Mouse (Mus musculus) E14TG2a.4 (cell line): ENCODE data around the gene Gphb5.

ENCODE experiments used
- H3K27me3 ChIP-seq: 2 replicates; pipeline ENCODE4 v1.6.1; 2014; ENCODE audit warnings: low read length, control low read depth; ENCODE audit not compliant: insufficient read depth
- H3K36me3 ChIP-seq: 2 replicates; pipeline ENCODE4 v1.6.1; 2014; ENCODE audit warnings: low read length, control low read depth; ENCODE audit not compliant: insufficient read depth
- H3K4me1 ChIP-seq: replicated peaks from 2 replicates; pipeline ENCODE4 v1.6.1; 2014; ENCODE audit warnings: low read depth, low read length, control low read depth
- H3K4me3 ChIP-seq: replicated peaks from 2 replicates; pipeline ENCODE4 v1.5.1; 2014; ENCODE audit warnings: mild to moderate bottlenecking, low read length
- H3K9me3 ChIP-seq: 2 replicates; pipeline ENCODE4 v1.6.1; 2014; ENCODE audit warnings: low read length, control low read depth
- CTCF ChIP-seq: conservative IDR thresholded peaks from 2 replicates; pipeline ENCODE4 v1.5.1; 2014; ENCODE audit warnings: low read length
- NANOG ChIP-seq: IDR thresholded peaks from 2 replicates; pipeline ENCODE4 v1.6.1; 2014; ENCODE audit warnings: borderline replicate concordance, low read length, mixed read lengths
- POU5F1 ChIP-seq: IDR thresholded peaks from 2 replicates; pipeline ENCODE4 v1.6.1; 2014; ENCODE audit warnings: low read length, borderline replicate concordance

Gphb5 gene

DNA sequence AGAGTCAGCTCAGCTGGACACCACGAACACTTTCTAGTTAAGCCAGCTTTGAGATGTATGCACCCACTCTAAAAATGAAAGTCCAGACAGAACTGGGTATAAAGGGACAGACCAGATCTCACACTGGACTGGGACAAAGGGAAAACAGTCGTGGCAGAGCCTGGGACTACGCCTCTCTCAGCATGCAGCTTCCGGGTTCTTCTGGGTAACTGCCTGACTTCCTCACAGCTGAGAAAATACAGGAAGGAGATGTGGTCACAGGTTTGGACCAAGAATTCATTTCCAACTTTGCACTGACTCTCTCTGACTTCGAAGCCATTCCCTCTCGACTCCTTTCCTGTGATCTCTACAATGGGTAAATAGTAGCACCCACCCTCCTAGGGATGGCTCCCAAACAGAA, 1.6 kb downstream of the Gphb5 start:
- Histone ChIP-seq H3K9me3 (no peaks in the 10 kb centered on the region), H3K4me3 (no peak overlapping the region), H3K4me1 (no peaks in the 10 kb centered on the region), H3K36me3 (no peaks in the 10 kb centered on the region), H3K27me3 (0 out of 2 replicates have a peak, but pooled peaks cover 2% of the 10 kb centered on the region)
- TF ChIP-seq POU5F1 (no peak), NANOG (no peak), CTCF (no peak)

DNA sequence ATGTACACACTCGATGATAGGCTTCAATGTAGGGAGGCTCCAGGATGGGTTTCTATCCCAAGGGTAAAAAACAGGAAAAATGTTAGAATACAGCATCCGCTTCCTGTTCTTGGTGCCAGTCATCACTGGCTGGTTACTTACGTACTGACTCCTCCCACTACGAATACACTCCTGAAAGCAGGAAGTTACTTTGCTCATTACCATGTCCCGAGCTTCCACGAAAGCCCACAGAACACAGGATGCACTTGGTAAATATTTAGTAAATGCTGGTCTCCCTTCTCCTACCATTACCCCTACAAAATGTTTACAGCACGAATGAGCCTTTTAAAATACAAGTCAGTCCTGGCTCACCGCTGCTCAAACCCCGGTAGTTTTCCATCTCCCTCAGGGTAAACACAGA, 3.6 kb downstream of the Gphb5 start:
- Histone ChIP-seq H3K27me3 (0 out of 2 replicates have a peak, but pooled peaks cover 2% of the 10 kb centered on the region), H3K9me3 (no peaks in the 10 kb centered on the region), H3K4me1 (no peaks in the 10 kb centered on the region), H3K36me3 (no peaks in the 10 kb centered on the region), H3K4me3 (no peak overlapping the region)
- no peak for TF ChIP-seq POU5F1

DNA sequence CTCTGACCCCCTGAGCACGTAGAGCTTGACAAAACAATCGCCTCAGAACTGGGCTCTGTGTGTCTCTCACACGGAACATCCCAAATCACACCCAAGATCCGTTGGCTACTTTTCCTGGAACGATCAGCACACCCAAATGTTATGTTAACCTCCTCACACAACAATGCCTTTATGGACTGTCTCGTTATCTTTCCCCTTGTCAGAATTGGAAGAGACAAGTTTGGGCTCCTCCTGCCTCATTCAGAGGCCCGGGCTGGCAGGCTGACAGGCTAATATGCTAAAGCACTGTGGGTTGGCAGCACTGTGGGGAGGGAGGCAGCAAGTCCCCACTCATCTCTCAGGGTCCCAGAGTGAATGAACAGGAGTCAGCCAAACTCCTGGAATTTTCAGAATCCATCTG, 19.5 kb downstream of the Gphb5 start:
- no peak for TF ChIP-seq NANOG
- TF ChIP-seq POU5F1, result no peak
- no peaks in the 10 kb centered on the region for H3K4me1 ChIP-seq

DNA sequence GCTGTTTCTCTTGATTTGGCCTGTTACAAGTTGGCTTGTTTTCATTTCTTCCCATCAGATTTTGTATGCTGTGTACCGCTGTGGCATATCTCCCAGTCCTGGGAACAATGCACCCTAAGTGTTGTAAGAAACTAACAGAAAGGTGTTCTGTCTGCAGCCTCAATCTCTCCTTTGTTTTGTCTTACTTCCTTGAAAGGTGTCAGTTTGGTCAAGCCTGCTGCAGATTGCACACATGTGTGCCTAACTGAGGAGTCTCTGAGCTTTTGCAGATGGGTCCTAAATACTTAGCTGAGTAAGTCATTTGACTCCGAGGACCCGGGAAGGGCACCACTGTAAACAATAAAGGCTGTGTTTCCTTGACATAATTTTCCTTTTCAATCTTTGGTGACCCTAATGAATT, 20.0 kb downstream of the Gphb5 start:
- Histone ChIP-seq H3K4me3 (no peak overlapping the region), H3K9me3 (no peaks in the 10 kb centered on the region), H3K36me3 (no peaks in the 10 kb centered on the region), H3K27me3 (no peaks in the 10 kb centered on the region), H3K4me1 (no peaks in the 10 kb centered on the region)
- TF ChIP-seq CTCF (no peak), NANOG (no peak), POU5F1 (no peak)

More for the DNA sequence above, 19.5 kb downstream of the Gphb5 start:
- Histone ChIP-seq H3K27me3 (no peaks in the 10 kb centered on the region), H3K9me3 (no peaks in the 10 kb centered on the region), H3K36me3 (no peaks in the 10 kb centered on the region), H3K4me3 (no peak overlapping the region)

DNA sequence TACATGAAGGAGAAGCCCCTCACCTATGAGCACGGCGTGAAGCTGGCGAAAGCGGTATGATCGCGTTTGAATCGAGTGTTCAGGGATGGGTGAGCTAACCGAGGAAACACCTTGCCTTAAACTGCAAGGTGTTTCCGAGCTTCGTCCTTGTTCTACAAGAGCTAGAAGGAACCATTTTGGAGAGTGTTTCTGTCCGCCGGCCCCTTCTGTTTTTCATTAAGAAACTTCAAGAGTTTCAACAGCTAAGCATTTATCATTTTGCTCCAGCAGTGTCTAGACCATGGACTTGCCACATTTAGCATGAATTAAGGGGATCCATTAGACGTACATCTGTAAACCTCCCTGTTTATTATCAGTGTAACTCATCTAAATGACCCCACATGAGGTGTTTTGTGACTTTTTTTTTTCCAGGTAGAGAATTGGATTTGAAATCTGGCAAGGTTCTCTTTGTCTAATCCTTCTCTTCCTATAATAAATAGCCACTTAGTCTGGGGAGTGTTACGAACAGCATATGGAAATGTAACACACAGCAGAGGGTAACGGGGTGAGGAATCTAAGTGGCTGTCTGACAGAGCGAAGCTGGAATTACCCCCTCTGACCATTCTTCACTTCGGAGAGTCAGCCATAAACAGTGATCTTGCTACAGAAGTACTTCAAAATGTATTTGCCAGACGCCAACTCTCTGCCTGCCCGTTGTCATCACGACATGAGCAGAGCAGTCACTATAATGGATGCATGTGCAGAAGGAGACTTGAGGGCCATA, 22.4 kb downstream of the Gphb5 start:
- Histone ChIP-seq H3K9me3 (no peaks in the 10 kb centered on the region), H3K4me1 (no peaks in the 10 kb centered on the region), H3K4me3 (no peak overlapping the region), H3K36me3 (no peaks in the 10 kb centered on the region), H3K27me3 (0 out of 2 replicates have a peak, but pooled peaks cover 2% of the 10 kb centered on the region)
- TF ChIP-seq NANOG, result no peak
- TF ChIP-seq CTCF, result no peak
- no peak for TF ChIP-seq POU5F1

DNA sequence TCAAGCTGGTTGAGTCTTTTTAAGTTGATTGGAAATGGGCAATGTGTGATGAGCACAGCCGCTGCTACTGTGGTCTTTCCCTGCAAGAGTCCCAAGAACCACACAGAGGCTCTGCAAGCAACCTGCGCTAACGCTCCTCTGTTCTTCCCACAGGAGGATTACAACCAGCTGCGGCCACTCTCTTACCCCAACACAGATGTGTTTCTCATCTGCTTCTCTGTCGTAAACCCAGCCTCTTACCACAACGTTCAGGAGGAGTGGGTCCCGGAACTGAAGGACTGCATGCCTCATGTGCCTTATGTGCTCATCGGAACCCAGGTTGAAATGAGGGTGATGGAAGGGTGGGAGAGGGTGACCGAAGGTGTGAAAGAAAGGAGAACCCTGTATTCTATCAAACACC, 25.1 kb downstream of the Gphb5 start:
- H3K9me3 ChIP-seq, result no peaks in the 10 kb centered on the region
- no peaks in the 10 kb centered on the region for H3K36me3 ChIP-seq
- no peak overlapping the region for H3K4me3 ChIP-seq
- H3K27me3 ChIP-seq, result peaks cover 23% of the 10 kb centered on the region
- TF ChIP-seq CTCF (no peak), POU5F1 (no peak), NANOG (no peak)
- peaks cover 5% of the 10 kb centered on the region; the same call in 1 of the 2 replicates for H3K4me1 ChIP-seq

DNA sequence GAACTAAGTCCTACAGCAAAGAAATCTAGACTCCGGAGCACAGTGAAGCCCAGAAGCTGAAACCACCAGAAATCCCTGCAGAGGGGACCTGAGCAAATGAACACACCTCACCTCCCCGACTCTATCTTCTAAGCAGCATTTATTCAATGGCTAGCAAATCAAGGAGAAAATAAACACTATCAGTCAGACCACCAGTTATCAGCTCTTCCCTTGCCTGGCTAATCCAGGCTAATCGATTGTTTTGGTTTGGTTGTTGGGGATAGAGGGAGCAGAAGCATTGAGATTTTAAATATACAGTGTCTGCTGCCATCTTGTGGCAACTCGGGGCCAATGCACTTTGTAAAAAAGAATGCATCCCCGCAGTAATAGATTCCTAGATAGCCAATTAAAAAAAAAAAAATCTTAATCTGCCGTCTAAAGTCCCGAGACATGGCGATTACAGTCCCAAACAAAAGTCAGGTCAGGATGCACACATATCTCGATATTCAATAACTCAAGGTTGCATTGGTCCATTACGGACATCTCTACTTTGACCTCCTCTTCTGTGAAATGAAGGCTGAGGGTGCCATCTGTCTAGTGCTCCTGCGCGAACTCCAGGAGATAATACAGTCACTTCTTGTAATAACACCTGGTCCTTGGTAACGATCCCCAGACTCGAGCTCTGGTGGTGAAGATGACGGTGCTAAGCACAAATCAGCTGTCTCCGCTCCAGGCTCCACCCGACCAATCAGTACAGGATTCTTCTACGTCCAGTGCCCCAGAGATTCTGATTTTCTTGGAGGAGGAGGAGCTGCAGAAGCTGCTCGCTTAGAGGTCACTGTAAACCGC, 27.1 kb downstream of the Gphb5 start:
- no peak for TF ChIP-seq POU5F1
- peak; percentile 74 for TF ChIP-seq CTCF
- peaks cover 5% of the 10 kb centered on the region; the same call in 1 of the 2 replicates for H3K4me1 ChIP-seq

DNA sequence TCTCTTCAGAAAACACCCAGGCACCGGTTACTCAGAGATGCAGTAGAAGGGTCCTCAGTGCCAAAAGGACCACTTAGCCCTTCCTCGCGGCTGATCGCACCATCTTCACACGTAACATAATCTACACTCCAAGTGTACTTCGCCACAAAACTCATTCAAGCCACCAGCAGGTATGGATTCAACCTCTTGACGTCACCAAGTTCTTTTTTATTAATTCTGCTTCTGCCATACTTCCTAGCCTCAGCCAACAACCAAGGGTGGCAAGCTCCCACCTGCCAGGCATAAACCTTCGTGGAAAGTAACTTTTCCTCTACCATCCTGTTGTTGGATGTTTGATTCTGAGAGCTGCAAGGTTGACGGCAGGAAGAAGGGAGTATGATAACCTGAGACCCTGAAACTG, 28.1 kb downstream of the Gphb5 start:
- Histone ChIP-seq H3K36me3 (no peaks in the 10 kb centered on the region), H3K4me3 (no peak overlapping the region), H3K27me3 (peaks cover 25% of the 10 kb centered on the region), H3K4me1 (peaks cover 5% of the 10 kb centered on the region; the same call in 1 of the 2 replicates), H3K9me3 (no peaks in the 10 kb centered on the region)
- TF ChIP-seq POU5F1 (no peak), CTCF (no peak), NANOG (no peak)

More for the DNA sequence above, 27.1 kb downstream of the Gphb5 start:
- H3K27me3 ChIP-seq, result peaks cover 25% of the 10 kb centered on the region
- H3K9me3 ChIP-seq, result no peaks in the 10 kb centered on the region
- peak overlapping the region; percentile 37 for H3K4me3 ChIP-seq
- H3K36me3 ChIP-seq, result no peaks in the 10 kb centered on the region
